Mouse (Mus musculus): ENCODE results near the gene Ciz1. TPM values are rescaled to one million over a fixed set of nuclear protein-coding genes. Genes with fewer than 3 reads are reported as not detected.

The Ciz1 gene
- polyA plus RNA-seq (2012; fragmentation: generic; extraction: Trizol) = 10 to 100 TPM; 26.7 to 61.5 TPM

GRCm38 (mm10) chr2:32352151-32353006 lies at the start of gene Ciz1:
Gene Ciz1, plus strand, starts transcription at chr2:32352327.

GRCm38 (mm10) chr2:32353007-32353542 lies 948 bp downstream of the Ciz1 start, which contains the start of gene Dnm1:
Gene Dnm1, minus strand, starts transcription at chr2:32353338.

GRCm38 (mm10) chr2:32381775-32382223 lies 29.7 kb downstream of the Ciz1 start, which contains the start of gene 1110008P14Rik:
Gene 1110008P14Rik, minus strand, starts transcription at chr2:32381938.

GRCm38 (mm10) chr2:32387706-32388490 lies 35.8 kb downstream of the Ciz1 start, which contains the start of gene Lcn2:
Gene Lcn2, minus strand, starts transcription at chr2:32388252.

GRCm38 (mm10) chr2:32395484-32395945 lies 43.4 kb downstream of the Ciz1 start, which contains the start of gene Ptges2:
Gene Ptges2, plus strand, starts transcription at chr2:32395896.

Other genes starting within 250 kb of the Ciz1 start
- gene Prrc2b, start 201.2 kb upstream of the Ciz1 start, polyA plus RNA-seq (2012; fragmentation: generic; extraction: Trizol) = 10 to 100 TPM in 1 of 2 experiments, 1 to 10 TPM in 1; 8.5 to 44.9 TPM
- 10 to 100 TPM in 1 of 2 experiments, 1 to 10 TPM in 1; 7.1 to 30.3 TPM for gene Pomt1, start 115.7 kb upstream of the Ciz1 start, polyA plus RNA-seq (2012; fragmentation: generic; extraction: Trizol)
- 10 to 100 TPM; 18.1 to 28.4 TPM for gene Uck1, start 92.2 kb upstream of the Ciz1 start, polyA plus RNA-seq (2012; fragmentation: generic; extraction: Trizol)
- 10 to 100 TPM; 10.8 to 45.3 TPM for gene Golga2, start 64.9 kb upstream of the Ciz1 start, polyA plus RNA-seq (2012; fragmentation: generic; extraction: Trizol)
- gene Swi5, start 64.3 kb upstream of the Ciz1 start, polyA plus RNA-seq (2012; fragmentation: generic; extraction: Trizol) = 100 to 1,000 TPM; 179 to 326 TPM
- gene Dnm1, start 1.0 kb downstream of the Ciz1 start, polyA plus RNA-seq (2012; fragmentation: generic; extraction: Trizol) = 100 to 1,000 TPM; 103 to 164 TPM
- 100 to 1,000 TPM in 1 of 2 experiments, 10 to 100 TPM in 1; 91.3 to 245 TPM for gene 1110008P14Rik, start 29.6 kb downstream of the Ciz1 start, polyA plus RNA-seq (2012; fragmentation: generic; extraction: Trizol)
- under 1 TPM in 1 of 2 experiments, not detected in 1; 0.08 TPM for gene Lcn2, start 35.9 kb downstream of the Ciz1 start, polyA plus RNA-seq (2012; fragmentation: generic; extraction: Trizol)
- gene Ptges2, start 43.6 kb downstream of the Ciz1 start, polyA plus RNA-seq (2012; fragmentation: generic; extraction: Trizol) = 10 to 100 TPM; 16.4 to 39.5 TPM
- 1 to 10 TPM; 1.1 to 4.0 TPM for gene Naif1, start 98.1 kb downstream of the Ciz1 start, polyA plus RNA-seq (2012; fragmentation: generic; extraction: Trizol)
- gene Slc25a25, start 99.1 kb downstream of the Ciz1 start, polyA plus RNA-seq (2012; fragmentation: generic; extraction: Trizol) = 1 to 10 TPM; 3.3 to 3.4 TPM
- gene Fam102a, start 183.0 kb downstream of the Ciz1 start, polyA plus RNA-seq (2012; fragmentation: generic; extraction: Trizol) = 10 to 100 TPM in 1 of 2 experiments, 1 to 10 TPM in 1; 1.3 to 21.5 TPM
- 10 to 100 TPM; 67.1 to 95.0 TPM for gene Dpm2, start 218.5 kb downstream of the Ciz1 start, polyA plus RNA-seq (2012; fragmentation: generic; extraction: Trizol)
- gene Pip5kl1, start 222.5 kb downstream of the Ciz1 start, polyA plus RNA-seq (2012; fragmentation: generic; extraction: Trizol) = under 1 TPM in 1 of 2 experiments, not detected in 1; 0.11 TPM
- under 1 TPM; 0.04 to 0.06 TPM for gene 9430097D07Rik, start 223.4 kb downstream of the Ciz1 start, polyA plus RNA-seq (2012; fragmentation: generic; extraction: Trizol)
- gene St6galnac4, start 234.8 kb downstream of the Ciz1 start, polyA plus RNA-seq (2012; fragmentation: generic; extraction: Trizol) = 10 to 100 TPM; 23.5 to 26.1 TPM
- 10 to 100 TPM; 34.3 to 60.3 TPM for gene St6galnac6, start 247.4 kb downstream of the Ciz1 start, polyA plus RNA-seq (2012; fragmentation: generic; extraction: Trizol)

All from C3H10T1/2 (cell line).